Mouse (Mus musculus): Measurements from ENCODE around the gene Tmem106c. TPM values are rescaled to one million over a fixed set of nuclear protein-coding genes. Genes with fewer than 3 reads are reported as not detected.

The Tmem106c gene
- polyA plus RNA-seq, 1 experiment, result 0.37 TPM

DNA sequence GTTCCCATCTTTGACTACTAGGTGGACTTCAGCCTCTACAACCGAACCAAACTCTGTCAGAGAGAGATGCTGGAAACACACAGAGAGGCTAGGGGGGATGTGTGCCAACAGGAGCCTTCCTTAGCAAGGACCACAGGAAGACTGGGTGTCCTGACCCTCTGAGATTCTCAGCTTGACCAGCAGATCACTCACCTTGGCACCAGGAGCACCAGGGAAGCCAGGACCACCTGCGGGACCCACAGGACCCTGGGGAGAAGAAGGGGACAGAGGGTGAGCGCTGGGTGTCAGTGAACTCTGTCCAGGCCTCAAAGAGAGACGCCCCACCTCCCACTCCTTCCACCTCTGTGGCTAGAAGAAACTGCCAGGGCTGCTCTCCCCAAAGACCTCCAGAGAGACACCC, 26.7 kb downstream of the Tmem106c start:
- peaks cover 8% of the 10 kb centered on the region for H3K27me3 ChIP-seq (ENCODE audit: control insufficient read depth)
- H3K9me3 ChIP-seq (ENCODE audit: control insufficient read depth, low read length), result no peaks in the 10 kb centered on the region
- TF ChIP-seq GATA1 (IDR thresholded peaks at IDR 0.05; ENCODE audit: low read length) (no peak), TAL1 (IDR thresholded peaks at IDR 0.05; ENCODE audit: low read length) (no peak)
- H3K4me1 ChIP-seq (ENCODE audit: control insufficient read depth), result peaks cover 12% of the 10 kb centered on the region
- no peaks in the 10 kb centered on the region for H3K36me3 ChIP-seq (ENCODE audit: control insufficient read depth)
- no peak overlapping the region for H3K4me3 ChIP-seq (replicated peaks)

DNA sequence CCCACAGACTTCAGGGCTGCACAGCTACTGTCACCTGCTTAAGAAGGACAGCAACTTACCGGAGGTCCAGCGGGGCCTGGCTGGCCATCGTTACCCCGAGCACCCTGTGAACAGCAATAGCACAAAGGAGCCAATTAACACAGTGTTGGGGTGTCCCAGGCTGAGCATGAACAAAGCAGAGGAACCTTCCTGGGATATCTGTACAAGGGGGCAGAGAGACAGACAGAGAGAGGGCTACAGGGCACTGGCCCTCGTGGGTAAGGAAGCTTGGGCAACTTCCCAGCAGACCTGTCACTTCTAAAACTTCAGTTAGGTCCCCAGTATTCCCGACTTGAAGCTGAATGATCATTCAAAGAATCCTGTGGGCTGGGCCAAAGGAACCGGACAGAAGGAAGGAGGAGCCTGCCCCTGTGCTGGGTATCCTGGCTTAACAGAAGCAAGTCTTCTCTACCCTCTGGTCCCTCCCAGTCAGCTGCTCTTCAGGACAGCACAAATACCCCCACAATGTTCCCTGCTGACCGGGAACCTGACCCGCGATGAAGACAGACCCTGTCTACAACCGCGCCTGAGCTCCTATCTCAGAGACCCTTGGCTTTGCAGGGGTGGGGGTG, 27.4 kb downstream of the Tmem106c start:
- H3K27me3 ChIP-seq (ENCODE audit: control insufficient read depth), result peaks cover 8% of the 10 kb centered on the region
- no peaks in the 10 kb centered on the region for H3K9me3 ChIP-seq (ENCODE audit: control insufficient read depth, low read length)
- H3K4me3 ChIP-seq (replicated peaks), result no peak overlapping the region
- peaks cover 12% of the 10 kb centered on the region for H3K4me1 ChIP-seq (ENCODE audit: control insufficient read depth)
- no peaks in the 10 kb centered on the region for H3K36me3 ChIP-seq (ENCODE audit: control insufficient read depth)
- no peak for TF ChIP-seq TAL1 (IDR thresholded peaks at IDR 0.05; ENCODE audit: low read length)
- TF ChIP-seq GATA1 (IDR thresholded peaks at IDR 0.05; ENCODE audit: low read length), result no peak

DNA sequence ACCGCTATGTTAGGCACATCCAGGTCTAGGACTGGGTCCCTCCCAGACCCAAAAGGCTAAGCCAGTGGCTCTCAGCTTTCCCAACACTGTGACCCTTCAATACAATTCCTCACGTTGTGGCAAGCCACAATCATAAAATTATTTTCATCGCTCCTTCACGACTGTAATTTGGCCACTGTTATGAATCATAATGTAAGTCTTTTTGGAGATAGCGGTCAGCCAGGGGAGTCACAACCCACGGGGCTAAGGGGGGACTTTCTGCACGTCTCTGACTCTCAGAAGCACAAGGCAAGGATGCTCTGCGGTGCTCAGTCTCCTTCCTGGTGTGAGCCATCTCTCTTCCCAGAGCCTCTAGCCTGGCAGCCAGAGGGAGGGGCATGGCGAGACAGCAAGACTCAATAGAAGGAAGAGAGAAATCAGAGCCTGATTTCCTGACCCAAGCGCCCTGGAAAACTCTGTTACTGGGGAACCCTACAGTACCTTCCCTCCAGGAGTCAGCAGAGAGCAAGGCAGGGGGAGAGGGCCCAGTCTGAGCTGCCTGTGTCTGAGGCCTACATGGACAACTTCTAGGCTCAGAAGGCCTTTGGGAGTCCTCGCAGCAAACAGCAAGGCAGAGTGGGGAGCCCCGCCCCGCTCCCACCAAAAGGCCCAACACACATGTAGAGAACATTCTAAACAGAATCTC, 28.2 kb downstream of the Tmem106c start:
- no peak overlapping the region for H3K4me3 ChIP-seq (replicated peaks)
- no peaks in the 10 kb centered on the region for H3K9me3 ChIP-seq (ENCODE audit: control insufficient read depth, low read length)
- TF ChIP-seq GATA1 (IDR thresholded peaks at IDR 0.05; ENCODE audit: low read length) (no peak), TAL1 (IDR thresholded peaks at IDR 0.05; ENCODE audit: low read length) (no peak)
- H3K27me3 ChIP-seq (ENCODE audit: control insufficient read depth), result peaks cover 10% of the 10 kb centered on the region
- H3K36me3 ChIP-seq (ENCODE audit: control insufficient read depth), result no peaks in the 10 kb centered on the region
- peaks cover 12% of the 10 kb centered on the region for H3K4me1 ChIP-seq (ENCODE audit: control insufficient read depth)

DNA sequence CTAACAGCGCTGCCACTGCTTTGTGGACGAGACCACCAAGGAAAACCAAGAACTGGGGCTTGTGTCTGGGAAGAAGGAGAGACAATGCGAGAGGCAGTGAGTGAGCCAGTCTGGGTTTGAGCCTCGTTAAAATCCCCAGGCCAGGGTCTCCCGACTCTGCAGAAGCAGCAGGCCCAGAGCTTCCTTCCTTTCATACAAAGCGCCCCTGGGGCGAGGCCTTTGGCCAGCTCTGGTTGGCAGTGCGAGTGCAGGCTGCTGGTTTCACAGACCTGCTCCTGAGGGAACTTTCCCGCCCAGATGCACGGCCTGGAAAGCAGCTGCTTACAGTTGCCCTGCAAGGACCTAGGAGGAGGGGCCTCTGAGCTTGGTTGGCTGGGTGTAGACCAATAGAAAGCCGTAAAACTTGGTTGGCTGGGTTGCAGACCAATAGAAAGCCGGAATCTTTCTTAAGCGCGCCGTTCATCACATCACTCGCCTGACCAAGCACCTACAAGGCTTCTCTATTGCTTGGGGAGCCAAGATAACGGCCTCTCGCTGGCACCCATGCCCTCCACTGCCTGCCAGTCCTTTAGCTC, 28.8 kb downstream of the Tmem106c start:
- peaks cover 12% of the 10 kb centered on the region for H3K27me3 ChIP-seq (ENCODE audit: control insufficient read depth)
- no peaks in the 10 kb centered on the region for H3K36me3 ChIP-seq (ENCODE audit: control insufficient read depth)
- H3K9me3 ChIP-seq (ENCODE audit: control insufficient read depth, low read length), result no peaks in the 10 kb centered on the region
- no peak overlapping the region for H3K4me3 ChIP-seq (replicated peaks)
- H3K4me1 ChIP-seq (ENCODE audit: control insufficient read depth), result peaks cover 12% of the 10 kb centered on the region
- no peak for TF ChIP-seq GATA1 (IDR thresholded peaks at IDR 0.05; ENCODE audit: low read length)
- no peak for TF ChIP-seq TAL1 (IDR thresholded peaks at IDR 0.05; ENCODE audit: low read length)

DNA sequence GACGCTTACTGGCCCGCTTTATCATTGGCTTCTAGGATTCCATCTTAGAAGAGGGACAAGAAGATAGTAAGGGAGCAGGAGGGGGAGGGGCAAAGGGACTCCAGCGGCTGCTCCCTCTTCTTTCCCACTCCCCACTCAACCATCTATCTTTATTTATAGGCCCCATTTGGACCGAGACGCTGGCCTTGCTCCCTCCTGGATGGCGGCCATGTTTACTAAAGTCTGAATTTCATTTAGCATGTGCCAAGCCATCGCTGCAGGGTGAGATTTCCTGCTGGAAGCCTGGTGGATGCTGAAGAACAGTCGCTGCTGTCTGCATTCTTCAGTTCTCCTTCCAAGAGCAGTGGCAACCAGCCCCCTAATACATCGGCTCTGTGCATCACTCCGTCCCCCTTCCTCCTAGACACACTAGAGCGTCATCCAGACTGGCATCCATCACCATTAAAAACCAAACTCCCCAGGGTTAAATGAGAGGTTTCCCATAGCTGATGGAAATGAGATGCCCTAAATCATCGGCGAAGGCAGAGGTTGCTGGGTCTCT, 32.8 kb downstream of the Tmem106c start:
- Histone ChIP-seq H3K9me3 (ENCODE audit: control insufficient read depth, low read length) (no peaks in the 10 kb centered on the region; the same call in 1 of the 2 replicates), H3K36me3 (ENCODE audit: control insufficient read depth) (no peaks in the 10 kb centered on the region), H3K4me3 (replicated peaks) (no peak overlapping the region), H3K4me1 (ENCODE audit: control insufficient read depth) (peaks cover 12% of the 10 kb centered on the region), H3K27me3 (ENCODE audit: control insufficient read depth) (peaks cover 45% of the 10 kb centered on the region)
- TF ChIP-seq GATA1 (IDR thresholded peaks at IDR 0.05; ENCODE audit: low read length), result no peak

DNA sequence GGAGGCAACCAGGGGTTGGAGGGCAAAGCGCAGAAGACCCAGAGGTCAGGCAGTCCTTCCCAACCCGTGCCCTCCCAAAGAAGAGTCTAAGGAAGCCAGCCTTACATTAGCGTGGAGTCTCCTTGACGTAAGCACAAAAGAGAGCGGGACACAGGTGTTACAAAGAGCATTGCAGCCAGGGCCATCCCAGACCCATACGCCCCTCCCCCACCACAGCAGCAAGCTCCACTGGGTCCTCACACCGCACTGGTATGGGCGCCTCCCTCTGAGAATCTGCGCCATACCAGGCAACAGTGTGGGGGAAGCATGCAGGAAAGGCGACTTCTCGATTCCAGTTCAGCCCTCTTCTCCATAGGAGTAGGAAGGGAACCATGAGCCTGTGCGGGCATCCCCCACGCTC, 35.5 kb downstream of the Tmem106c start:
- Histone ChIP-seq H3K36me3 (ENCODE audit: control insufficient read depth) (no peaks in the 10 kb centered on the region), H3K9me3 (ENCODE audit: control insufficient read depth, low read length) (no peaks in the 10 kb centered on the region; the same call in 1 of the 2 replicates), H3K4me3 (replicated peaks) (no peak overlapping the region), H3K4me1 (ENCODE audit: control insufficient read depth) (no peaks in the 10 kb centered on the region), H3K27me3 (ENCODE audit: control insufficient read depth) (peaks cover 72% of the 10 kb centered on the region)
- TF ChIP-seq TAL1 (IDR thresholded peaks at IDR 0.05; ENCODE audit: low read length), result no peak
- no peak for TF ChIP-seq GATA1 (IDR thresholded peaks at IDR 0.05; ENCODE audit: low read length)

DNA sequence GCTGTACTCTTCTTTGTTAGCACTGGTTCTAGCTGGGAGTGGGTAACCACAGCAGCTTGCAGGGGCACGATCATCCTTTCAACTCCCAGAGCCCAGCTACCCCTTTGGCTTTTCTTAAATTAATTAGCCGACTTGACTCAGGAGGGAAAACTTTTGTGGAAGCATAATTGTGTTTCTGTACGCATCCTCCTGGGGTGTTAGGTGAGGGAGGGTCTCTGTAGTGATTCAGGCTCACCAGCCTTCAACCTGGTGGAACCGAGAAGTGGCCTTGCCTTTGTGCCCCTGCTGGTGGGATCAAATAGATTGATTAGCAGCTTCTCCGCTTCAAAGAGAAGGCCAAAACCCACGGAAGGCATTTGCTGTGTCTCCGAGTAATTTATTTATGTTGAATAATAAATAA, 36.0 kb downstream of the Tmem106c start:
- TF ChIP-seq TAL1 (IDR thresholded peaks at IDR 0.05; ENCODE audit: low read length) (no peak), GATA1 (IDR thresholded peaks at IDR 0.05; ENCODE audit: low read length) (no peak)
- H3K9me3 ChIP-seq (ENCODE audit: control insufficient read depth, low read length), result no peaks in the 10 kb centered on the region; the same call in 1 of the 2 replicates
- no peaks in the 10 kb centered on the region for H3K36me3 ChIP-seq (ENCODE audit: control insufficient read depth)
- peaks cover 77% of the 10 kb centered on the region for H3K27me3 ChIP-seq (ENCODE audit: control insufficient read depth)
- H3K4me3 ChIP-seq (replicated peaks), result no peak overlapping the region
- no peaks in the 10 kb centered on the region for H3K4me1 ChIP-seq (ENCODE audit: control insufficient read depth)

DNA sequence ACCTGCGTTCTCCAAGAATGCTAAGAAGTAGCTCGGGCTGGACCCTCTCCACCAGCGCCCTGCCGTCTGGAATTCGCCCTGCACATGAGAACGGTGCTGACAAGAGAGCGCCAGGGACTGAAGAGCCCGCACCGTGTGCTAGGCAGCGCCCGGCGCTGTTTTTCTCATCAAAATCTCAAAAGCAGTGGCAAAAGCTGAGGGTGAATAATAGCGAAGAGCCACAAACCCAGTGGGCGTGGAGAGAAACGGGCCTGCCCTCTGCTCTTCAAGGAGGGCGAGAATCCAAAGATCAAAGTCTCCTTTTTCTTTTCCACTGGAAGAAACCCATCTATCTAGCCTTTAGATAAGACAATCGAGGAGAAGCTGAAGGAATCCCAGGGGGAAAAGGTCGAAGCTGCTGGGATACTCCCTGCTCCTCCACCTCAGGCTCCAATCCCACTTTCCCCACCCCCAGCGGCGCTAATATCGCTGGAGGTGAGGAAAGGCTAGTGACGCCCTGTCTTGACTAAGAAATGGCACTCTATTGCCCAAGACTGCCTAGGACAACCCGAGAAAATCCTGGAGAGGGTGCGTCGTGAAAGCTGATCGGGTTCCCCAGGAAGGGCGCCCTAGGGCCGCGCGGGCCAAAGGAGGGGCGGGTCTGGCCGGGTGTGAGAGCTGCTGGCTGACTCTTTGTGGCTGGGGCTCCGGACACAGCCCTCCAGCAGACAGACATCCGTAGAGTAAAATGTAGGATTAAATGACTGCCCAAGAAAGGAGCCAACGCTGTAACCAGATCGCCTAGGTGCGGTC, 37.5 kb downstream of the Tmem106c start:
- Histone ChIP-seq H3K4me1 (ENCODE audit: control insufficient read depth) (no peaks in the 10 kb centered on the region), H3K27me3 (ENCODE audit: control insufficient read depth) (peaks cover 92% of the 10 kb centered on the region), H3K36me3 (ENCODE audit: control insufficient read depth) (no peaks in the 10 kb centered on the region), H3K9me3 (ENCODE audit: control insufficient read depth, low read length) (no peaks in the 10 kb centered on the region; the same call in 1 of the 2 replicates), H3K4me3 (replicated peaks) (no peak overlapping the region)
- TF ChIP-seq GATA1 (IDR thresholded peaks at IDR 0.05; ENCODE audit: low read length) (no peak), TAL1 (IDR thresholded peaks at IDR 0.05; ENCODE audit: low read length) (no peak)

Measured in erythroblast, embryonic 14.5 days (primary cell).